Mouse (Mus musculus) forebrain, postnatal 0 days (tissue): ENCODE data around the gene Dars. TPM values are rescaled to one million over a fixed set of nuclear protein-coding genes. Genes with fewer than 3 reads are reported as not detected.

Experiments used
- ATAC-seq: fragments of 200-750 bp; cut with Nextera tagmentation; 2 replicates; pipeline ENCODE4 v1.8.0; 2017; ENCODE audit warnings: mild to moderate bottlenecking, moderate library complexity
- DNase-seq: peaks from one replicate; pipeline ENCODE4 v3.0.0-alpha.2; 2015
- H3K27ac ChIP-seq: fragments of 300-500 bp; sonication (generic); 2 replicates; pipeline ENCODE4 v1.5.1; 2014; ENCODE audit warnings: low read depth, mild to moderate bottlenecking, antibody characterized with exemption, low read length, moderate library complexity, mixed read lengths
- H3K27me3 ChIP-seq: fragments of 300-500 bp; sonication (generic); 2 replicates; pipeline ENCODE4 v1.6.1; 2014; ENCODE audit warnings: mild to moderate bottlenecking, low read length, mixed read lengths; ENCODE audit not compliant: insufficient read depth
- H3K36me3 ChIP-seq: fragments of 300-500 bp; sonication (generic); 2 replicates; pipeline ENCODE4 v1.6.1; 2014; ENCODE audit warnings: mild to moderate bottlenecking, moderate library complexity; ENCODE audit not compliant: insufficient read depth
- H3K4me1 ChIP-seq: fragments of 300-500 bp; sonication (generic); 2 replicates; pipeline ENCODE4 v1.6.1; 2014; ENCODE audit warnings: antibody characterized with exemption; ENCODE audit not compliant: insufficient read depth
- H3K4me2 ChIP-seq: fragments of 300-500 bp; sonication (generic); 2 replicates; pipeline ENCODE4 v1.6.1; 2014; ENCODE audit warnings: low read depth, mild to moderate bottlenecking, moderate library complexity
- H3K4me3 ChIP-seq: fragments of 300-500 bp; sonication (generic); 2 replicates; pipeline ENCODE4 v1.5.1; 2014; ENCODE audit warnings: low read depth, low read length, mixed read lengths
- H3K9ac ChIP-seq: fragments of 300-500 bp; sonication (generic); 2 replicates; pipeline ENCODE4 v1.6.1; 2014; ENCODE audit warnings: mild to moderate bottlenecking
- H3K9me3 ChIP-seq: fragments of 300-500 bp; sonication (generic); 2 replicates; pipeline ENCODE4 v1.6.1; 2016; ENCODE audit warnings: low read length
- CTCF ChIP-seq: sonication (generic); IDR thresholded peaks from 2 replicates; pipeline ENCODE4 v1.5.1; 2016; ENCODE audit warnings: antibody characterized with exemption, control low read depth, low read depth
- WGBS: fragments of 180-500 bp; shearing (Covaris S2); extraction: QIAGEN DNeasy Blood & Tissue Kit; methylation state at CpG from one replicate; pipeline ENCODE4 v1.1.7; 2014; 5-methylcytosine and 5-hydroxymethylcytosine counted together
- polyA plus RNA-seq: library from polyadenylated mRNA; unstranded; fragments of >200 nt; fragmentation: Nextera tagmentation; extraction: Ambion mirVana; gene quantifications from 2 replicates; pipeline ENCODE4 v1.2.1, GENCODE M21; 2015
- total RNA-seq: library from RNA; depleted of rRNA; stranded (reverse); fragments of >200 nt; gene quantifications from 2 replicates; pipeline ENCODE4 v1.2.3, GENCODE M21; 2014

Dars gene
- total and polyA plus RNA-seq, 2 experiments from 2014 or later = 101 to 130 TPM

- Histone ChIP-seq H3K4me1 (no peaks in the 10 kb centered on the region), H3K4me2 (no peak overlapping the region), H3K27me3 (no peaks in the 10 kb centered on the region), H3K27ac (no peak overlapping the region), H3K4me3 (no peak overlapping the region), H3K9me3 (no peaks in the 10 kb centered on the region), H3K36me3 (peaks cover 12% of the 10 kb centered on the region), H3K9ac (no peak overlapping the region)
- DNase-seq (no peak), ATAC-seq (no peak)
- TF ChIP-seq CTCF = no peak
- 39% methylated on average over 3 of the region's 3 CpGs for WGBS
Observed at GRCm38 (mm10) chr1:128357452-128357851, 59.7 kb downstream of the Dars start.

GRCm38 (mm10) chr1:128353092-128353491 lies 64.1 kb downstream of the Dars start:
- Histone ChIP-seq H3K9ac (no peak overlapping the region), H3K27ac (no peak overlapping the region), H3K4me3 (no peak overlapping the region), H3K27me3 (no peaks in the 10 kb centered on the region), H3K4me1 (no peaks in the 10 kb centered on the region), H3K9me3 (no peaks in the 10 kb centered on the region), H3K4me2 (no peak overlapping the region), H3K36me3 (peaks cover 16% of the 10 kb centered on the region)
- DNase-seq (no peak), ATAC-seq (no peak)
- no peak for TF ChIP-seq CTCF
- 92% methylated on average over 3 of the region's 3 CpGs for whole genome bisulfite sequencing

- H3K9me3 ChIP-seq = no peaks in the 10 kb centered on the region
- H3K4me2 ChIP-seq = no peak overlapping the region
- H3K27ac ChIP-seq = no peak overlapping the region
- no peaks in the 10 kb centered on the region for H3K4me1 ChIP-seq
- H3K4me3 ChIP-seq = no peak overlapping the region
- TF ChIP-seq CTCF = no peak
- 22% methylated on average over 10 of the region's 10 CpGs for WGBS
- DNase-seq = no peak
- H3K36me3 ChIP-seq = peaks cover 38% of the 10 kb centered on the region; the same call in 1 of the 2 replicates
- H3K9ac ChIP-seq = no peak overlapping the region
- no peak for ATAC-seq
- no peaks in the 10 kb centered on the region for H3K27me3 ChIP-seq
Observed at GRCm38 (mm10) chr1:128344232-128344631, 72.9 kb downstream of the Dars start.

- H3K36me3 ChIP-seq = peaks cover 41% of the 10 kb centered on the region
- H3K4me3 ChIP-seq = no peak overlapping the region
- H3K9me3 ChIP-seq = no peaks in the 10 kb centered on the region
- no peak overlapping the region for H3K9ac ChIP-seq
- no peak for ATAC-seq
- H3K4me2 ChIP-seq = no peak overlapping the region
- no peaks in the 10 kb centered on the region for H3K4me1 ChIP-seq
- WGBS = 92% methylated on average over 13 of the region's 13 CpGs
- no peak for TF ChIP-seq CTCF
- no peaks in the 10 kb centered on the region for H3K27me3 ChIP-seq
- DNase-seq = no peak
- H3K27ac ChIP-seq = no peak overlapping the region
Observed at GRCm38 (mm10) chr1:128337708-128338320, 79.4 kb downstream of the Dars start.

- Histone ChIP-seq H3K27ac (no peak overlapping the region), H3K36me3 (peaks cover 22% of the 10 kb centered on the region), H3K9ac (no peak overlapping the region), H3K4me1 (no peaks in the 10 kb centered on the region), H3K9me3 (no peaks in the 10 kb centered on the region), H3K27me3 (no peaks in the 10 kb centered on the region), H3K4me3 (no peak overlapping the region), H3K4me2 (no peak overlapping the region)
- no peak for ATAC-seq
- no peak for DNase-seq
- WGBS = 98% methylated on average over 1 of the region's 1 CpGs
- TF ChIP-seq CTCF = no peak
Observed at GRCm38 (mm10) chr1:128330313-128330712, 86.9 kb downstream of the Dars start.

GRCm38 (mm10) chr1:128328218-128328617 lies 89.0 kb downstream of the Dars start, which contains the start of gene Lct:
Lct (minus strand) TSS chr1:128328318.
- 76% methylated on average over 3 of the region's 3 CpGs for WGBS
- DNase-seq = no peak
- Histone ChIP-seq H3K4me1 (no peaks in the 10 kb centered on the region), H3K9ac (no peak within 1 kb of the TSS), H3K4me2 (no peak within 1 kb of the TSS), H3K4me3 (no peak within 1 kb of the TSS), H3K9me3 (no peaks in the 10 kb centered on the region), H3K27ac (no peak within 1 kb of the TSS), H3K27me3 (no peaks in the 10 kb centered on the region), H3K36me3 (peaks cover 4% of the 10 kb centered on the region; the same call in 1 of the 2 replicates)
- ATAC-seq = no peak
- TF ChIP-seq CTCF = no peak

GRCm38 (mm10) chr1:128327165-128327564 lies 90.0 kb downstream of the Dars start:
- no peak for TF ChIP-seq CTCF
- Histone ChIP-seq H3K4me3 (no peak overlapping the region), H3K9ac (no peak overlapping the region), H3K4me2 (no peak overlapping the region), H3K36me3 (no peaks in the 10 kb centered on the region; the same call in 1 of the 2 replicates), H3K4me1 (no peaks in the 10 kb centered on the region), H3K27me3 (no peaks in the 10 kb centered on the region), H3K9me3 (no peaks in the 10 kb centered on the region), H3K27ac (no peak overlapping the region)
- 85% methylated on average over 1 of the region's 1 CpGs for WGBS
- DNase-seq = no peak
- ATAC-seq = no peak
